Mouse (Mus musculus): ENCODE measurements around the gene Krtap19-3.

The Krtap19-3 gene

DNA sequence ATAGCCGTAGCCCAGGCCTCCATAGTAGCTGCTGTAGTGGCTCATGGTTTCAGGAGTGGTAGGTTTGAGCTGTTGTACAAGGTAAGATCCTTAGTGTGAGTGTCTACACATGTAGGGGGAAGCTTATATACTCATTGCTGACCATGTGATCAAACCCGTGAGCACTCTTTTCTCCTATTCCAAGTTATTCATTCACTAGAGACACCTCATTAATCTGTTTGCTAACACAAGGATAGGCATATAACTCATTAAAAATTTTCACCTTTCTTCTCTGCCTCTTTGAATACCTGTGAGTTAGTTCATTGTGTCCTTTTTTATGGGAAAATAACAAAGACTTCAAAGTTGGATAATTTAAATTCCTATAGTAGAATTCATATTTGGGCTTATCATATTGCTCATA, at the start of gene Krtap19-3:
TSS of gene Krtap19-3 (minus strand) at position 101 of the 400 bp plus-strand sequence.
- DNase-seq (ENCODE audit: low spot score), result no peak

- DNase-seq (ENCODE audit: low spot score), result no peak
These were observed 18.5 kb upstream of the Krtap19-3 start, which contains the start of gene Krtap19-5 for GRCm38 (mm10) chr16:88896357-88896756. Krtap19-5 (minus strand) TSS chr16:88896457.

- DNase-seq (ENCODE audit: low spot score), result no peak
These were observed 9.0 kb upstream of the Krtap19-3 start for GRCm38 (mm10) chr16:88886870-88887269.

DNA sequence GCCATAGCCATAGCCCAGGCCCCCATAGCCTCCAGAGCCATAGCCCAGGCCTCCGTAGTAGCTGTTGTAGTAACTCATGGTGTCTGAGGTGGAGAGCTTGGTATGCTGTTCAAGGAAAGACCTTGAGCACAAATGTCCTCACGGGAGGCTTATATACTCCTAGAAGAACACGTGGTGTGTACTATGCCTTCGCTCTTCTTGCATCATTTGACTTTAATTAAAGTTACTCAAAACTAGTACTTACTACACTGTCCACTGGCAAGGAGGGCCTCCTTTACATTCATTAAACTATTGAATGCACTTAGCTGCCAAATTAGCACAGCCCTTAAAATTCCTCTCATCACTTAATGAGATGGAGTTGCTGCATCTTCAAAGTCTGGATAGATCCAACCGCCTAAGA, 7.2 kb upstream of the Krtap19-3 start, which contains the start of gene Krtap19-4:
TSS of gene Krtap19-4 (minus strand) at position 101 of the 400 bp plus-strand sequence.
- DNase-seq (ENCODE audit: low spot score), result no peak

DNA sequence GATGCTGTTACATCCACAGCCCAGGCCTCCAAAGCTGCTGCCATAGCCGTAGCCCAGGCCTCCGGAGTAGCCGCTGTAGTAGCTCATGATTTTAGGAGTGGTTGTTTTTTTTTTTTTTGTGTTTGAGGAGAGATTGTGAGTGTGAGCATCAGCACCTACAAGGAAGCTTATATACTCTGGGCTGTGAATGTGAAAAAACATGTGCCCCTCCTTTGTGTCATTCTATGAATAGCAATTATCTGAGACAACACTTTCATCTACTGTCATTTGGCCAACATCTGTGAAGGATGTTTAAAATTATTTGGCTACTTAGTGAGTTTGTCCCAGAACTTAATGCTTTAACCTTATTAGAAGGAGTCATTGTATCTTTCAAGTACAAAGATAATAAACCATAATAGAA, 3.7 kb downstream of the Krtap19-3 start, which contains the start of gene Krtap19-2:
TSS of gene Krtap19-2 (minus strand) at position 101 of the 400 bp plus-strand sequence.
- DNase-seq (ENCODE audit: low spot score), result no peak

- no peak for DNase-seq (ENCODE audit: low spot score)
These were observed 8.5 kb downstream of the Krtap19-3 start, which contains the start of gene Krtap19-1 for GRCm38 (mm10) chr16:88869311-88869710. Krtap19-1 (minus strand) TSS chr16:88869411.

GRCm38 (mm10) chr16:88864887-88865407, 12.9 kb downstream of the Krtap19-3 start:
- no peak for DNase-seq (ENCODE audit: low spot score)

DNA sequence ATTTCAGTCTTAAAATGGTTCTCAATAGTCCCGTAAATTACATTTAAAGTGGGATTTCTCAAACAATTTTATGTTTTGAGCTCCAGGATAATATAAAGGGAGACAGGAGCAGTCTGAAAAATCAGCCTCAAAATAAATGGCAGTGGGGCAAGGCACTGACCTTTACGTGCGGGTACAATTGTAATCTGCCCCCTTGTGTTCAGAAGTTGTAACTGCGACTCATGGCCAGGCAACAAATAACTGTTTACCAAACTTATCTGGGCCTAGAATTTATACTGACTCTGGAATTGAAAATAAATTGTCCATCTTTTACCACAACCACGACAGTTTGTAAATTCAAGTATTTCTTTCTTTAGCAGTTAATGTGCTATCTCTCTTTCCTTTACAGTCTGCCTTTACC, 26.4 kb downstream of the Krtap19-3 start:
- no peak for DNase-seq (ENCODE audit: low spot score)

DNA sequence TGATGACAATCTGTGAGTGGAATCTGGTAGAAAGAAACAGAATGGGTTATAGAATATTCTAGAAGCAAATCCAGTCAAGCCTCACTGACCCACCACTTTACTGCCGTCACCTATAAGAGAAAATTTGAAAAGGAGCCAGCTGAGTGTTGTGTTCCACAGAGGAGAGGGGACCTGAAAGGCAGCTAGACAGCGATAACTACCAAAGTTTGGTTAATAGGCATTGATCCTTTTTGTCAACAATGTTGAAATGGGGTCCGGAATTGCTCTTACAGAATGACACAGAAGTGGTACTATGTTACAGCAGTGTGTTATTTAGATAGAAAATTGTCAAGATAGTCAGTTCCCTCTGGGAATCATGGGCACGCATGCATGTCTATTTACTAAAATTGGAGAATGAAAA, 29.3 kb downstream of the Krtap19-3 start:
- DNase-seq (ENCODE audit: low spot score), result no peak

- no peak for DNase-seq (ENCODE audit: low spot score)
These were observed 30.5 kb downstream of the Krtap19-3 start for GRCm38 (mm10) chr16:88847363-88847762.
